Mouse (Mus musculus) MEL (cell line): ENCODE data around the gene Alx1.

Experiments used
- BHLHE40 ChIP-seq: IDR thresholded peaks from 2 replicates; pipeline ENCODE4 v1.6.1; 2012; ENCODE audit warnings: low read depth, mild to moderate bottlenecking, inconsistent platforms, low read length, improper control_type of control experiment, borderline replicate concordance
- CTCF ChIP-seq, 3 experiments: IDR thresholded peaks in 2 of 3; conservative IDR thresholded peaks in 1 of 3; 2 replicates each; pipeline ENCODE4 v1.5.1; 2011 to 2012; ENCODE audit warnings: low read length in 3 of 3, low read depth in 2 of 3, mild to moderate bottlenecking in 2 of 3, improper control_type of control experiment in 1 of 3, inconsistent platforms in 1 of 3, mixed read lengths in 1 of 3, moderate library complexity in 1 of 3; ENCODE audit not compliant: control insufficient read depth in 1 of 3, insufficient read depth in 1 of 3, poor library complexity in 1 of 3, severe bottlenecking in 1 of 3
- ELF1 ChIP-seq: IDR thresholded peaks from 2 replicates; pipeline ENCODE4 v1.6.1; 2014; ENCODE audit warnings: low read depth, mild to moderate bottlenecking, inconsistent platforms, low read length, improper control_type of control experiment, moderate library complexity
- ETS1 ChIP-seq: IDR thresholded peaks from 2 replicates; pipeline ENCODE4 v1.6.1; 2012; ENCODE audit warnings: low read depth, mild to moderate bottlenecking, inconsistent platforms, low read length, improper control_type of control experiment, moderate library complexity
- GABPA ChIP-seq: IDR thresholded peaks from 2 replicates; pipeline ENCODE4 v1.6.1; 2012; ENCODE audit warnings: low read depth, mild to moderate bottlenecking, inconsistent platforms, low read length, improper control_type of control experiment, moderate library complexity
- GATA1 ChIP-seq: IDR thresholded peaks from 2 replicates; pipeline ENCODE4 v1.6.1; 2011; ENCODE audit warnings: low read depth, low read length, improper control_type of control experiment
- HCFC1 ChIP-seq: IDR thresholded peaks from 2 replicates; pipeline ENCODE4 v1.6.1; 2012; ENCODE audit warnings: low read depth, mild to moderate bottlenecking, inconsistent platforms, low read length, improper control_type of control experiment, moderate library complexity
- MAFK ChIP-seq: IDR thresholded peaks from 2 replicates; pipeline ENCODE4 v1.6.1; 2011; ENCODE audit warnings: low read depth, mild to moderate bottlenecking, low read length, improper control_type of control experiment, borderline replicate concordance
- POLR2A ChIP-seq, 2 experiments: IDR thresholded peaks; 2 replicates each; pipeline ENCODE4 v1.6.1; 2011 to 2012; ENCODE audit warnings: low read length in 2 of 2, mild to moderate bottlenecking in 2 of 2, control low read depth in 1 of 2, improper control_type of control experiment in 1 of 2, low read depth in 1 of 2, moderate library complexity in 1 of 2; ENCODE audit not compliant: control insufficient read depth in 1 of 2, insufficient read depth in 1 of 2, poor library complexity in 1 of 2
- POLR2AphosphoS2 ChIP-seq: IDR thresholded peaks from 2 replicates; pipeline ENCODE4 v1.6.1; 2011; ENCODE audit warnings: low read length, improper control_type of control experiment
- SIN3A ChIP-seq: IDR thresholded peaks from 2 replicates; pipeline ENCODE4 v1.6.1; 2012; ENCODE audit warnings: low read length, improper control_type of control experiment, inconsistent platforms
- ZC3H11A ChIP-seq: IDR thresholded peaks from 2 replicates; pipeline ENCODE4 v1.6.1; 2012; ENCODE audit warnings: low read depth, mild to moderate bottlenecking, inconsistent platforms, low read length, improper control_type of control experiment

DNA sequence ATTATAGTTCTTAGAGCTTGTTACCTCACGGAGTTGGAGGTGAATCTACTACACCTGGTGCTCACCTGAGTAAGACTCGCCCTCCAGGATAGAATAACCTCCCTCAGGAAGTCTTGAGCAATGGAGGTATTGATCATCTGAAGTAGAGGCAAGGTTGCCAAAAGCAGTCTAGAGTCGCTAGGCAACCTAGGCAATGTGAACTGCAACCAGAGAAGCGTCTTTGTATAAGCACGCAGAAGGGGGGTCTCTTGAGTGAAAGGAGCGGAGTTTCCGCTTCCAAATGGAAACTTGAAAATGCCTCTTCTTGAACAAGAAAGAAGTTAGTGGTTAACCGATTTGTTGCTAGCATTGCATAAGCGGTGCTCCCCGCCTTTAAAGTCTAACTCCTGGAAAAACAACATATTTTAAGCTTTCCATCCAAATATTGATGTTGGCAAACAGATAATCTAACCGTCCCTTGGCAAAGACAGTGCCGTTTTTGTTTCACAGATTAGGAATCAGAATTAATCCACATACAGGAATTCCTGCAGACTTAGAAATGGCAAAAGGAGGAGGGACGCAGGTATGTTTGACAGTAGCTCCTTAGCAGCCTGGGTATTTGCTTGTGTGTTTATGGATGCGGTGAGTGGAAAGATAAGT, 5.1 kb upstream of the Alx1 start:
- TF ChIP-seq CTCF (IDR thresholded peaks at IDR 0.05 in 2 of 3, conservative IDR thresholded peaks at IDR 0.05 in 1 of 3; ENCODE audit: control insufficient read depth in 1 of 3, insufficient read depth in 1 of 3, low read depth in 2 of 3, low read length in 3 of 3, poor library complexity in 1 of 3, severe bottlenecking in 1 of 3) (no peak), POLR2A (IDR thresholded peaks at IDR 0.05; ENCODE audit: control insufficient read depth in 1 of 2, insufficient read depth in 1 of 2, low read depth in 1 of 2, low read length in 2 of 2, poor library complexity in 1 of 2) (no peak), GABPA (no peak), POLR2AphosphoS2 (no peak), SIN3A (no peak), GATA1 (no peak), ETS1 (no peak), HCFC1 (no peak), MAFK (no peak), ELF1 (no peak), BHLHE40 (no peak), ZC3H11A (no peak)
